ENCODE assay signal across 8 mouse cellular contexts in the genomic region with DNA sequence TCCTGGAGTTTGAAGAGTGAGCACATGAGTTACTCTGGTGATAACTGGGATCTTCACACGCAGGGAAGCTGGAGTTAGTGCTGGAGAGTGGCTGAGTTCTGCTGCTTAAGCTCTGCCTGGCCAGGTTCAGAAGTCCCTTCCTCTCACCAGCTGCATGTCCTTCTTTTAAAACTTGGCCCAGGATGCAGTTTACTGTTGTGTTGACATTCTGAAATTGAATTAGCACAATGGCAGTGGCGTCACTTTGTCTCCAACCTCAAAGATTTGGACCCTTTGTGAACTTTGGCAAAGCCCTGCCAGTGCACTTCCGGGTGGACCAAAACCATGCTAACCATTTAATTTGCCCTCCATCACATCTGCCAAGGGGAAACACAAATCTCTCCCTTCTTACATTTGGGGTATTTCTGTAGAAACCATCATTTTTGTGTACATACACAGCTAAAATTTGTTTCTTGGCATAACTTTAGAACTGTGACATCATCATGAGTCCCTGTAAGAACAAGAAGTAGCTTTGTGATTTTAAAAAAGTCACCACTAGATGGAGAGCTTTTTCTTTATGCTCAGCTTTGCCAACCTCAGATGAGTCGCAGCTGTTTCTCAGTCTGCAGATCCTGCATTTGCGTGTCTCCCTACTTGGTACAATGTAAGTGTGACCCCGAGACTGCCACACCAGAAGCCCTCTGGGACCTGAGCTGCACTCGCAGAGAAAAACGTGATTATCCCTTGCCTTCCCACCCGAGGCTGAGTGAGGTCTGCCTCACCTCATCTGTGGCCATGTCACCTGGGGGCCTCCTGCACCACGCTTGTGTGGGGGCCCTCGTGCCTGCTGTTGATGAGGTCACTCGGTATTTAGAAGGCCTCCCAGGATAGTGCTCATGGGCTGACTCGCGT. TPM values are rescaled to one million over a fixed set of nuclear protein-coding genes. Genes with fewer than 3 reads are reported as not detected.
DNase-seq lines count a peak whose midpoint lies in the region; ATAC-seq and TF ChIP-seq lines count a peak whose summit lies in the region.
"Had no signal": no experiment of that assay in that cellular context is flagged by ENCODE, and none has a peak within 500 bp of the region (broad histone marks: within the 10 kb centered on the region; RNA-seq: fewer than 3 reads in every experiment).

No protein-coding gene starts in this region.

- no peak overlapping the region for H3K4me2 ChIP-seq in liver, embryonic 14.5 days (ENCODE audit: low read depth)
- H3K4me2 ChIP-seq: limb, embryonic 12.5 days had no signal

- 63% methylated on average over 14 of the region's 14 CpGs for WGBS in liver, embryonic 14.5 days (ENCODE audit: insufficient replicate concordance)

- peak; percentile 44; the same call in 1 of the 2 replicates for TF ChIP-seq CTCF in liver, embryonic 14.5 days (IDR thresholded peaks at IDR 0.05; ENCODE audit: low read depth)

- intact Hi-C loops in heart, postnatal 36 days (cut with DNase I) = loop anchor here (1.0 to 5.0 kb wide), 3 partner anchors 51 to 597 kb away; no protein-coding TSS in a partner anchor

- DNase-seq in thymus, postnatal 0 days (ENCODE audit: low spot score) = peak; percentile 74
- no peak for DNase-seq in thymus, postnatal 36 days
- peak; percentile 21 for DNase-seq in c-Kit-positive CD71-positive TER-119-positive erythroid progenitor cells, embryonic 14.5 days (ENCODE audit: low spot score)
- DNase-seq in heart, postnatal 36 days = peak; percentile 38 to 41
- DNase-seq in liver, embryonic 14.5 days (ENCODE audit: low read depth in 3 of 3, low spot score in 3 of 3) = no peak
- DNase-seq in skeletal muscle tissue, adult 2 months (ENCODE audit: low read depth, low spot score) = peak; percentile 69
- no peak for DNase-seq in cerebellum, adult 8-10 months

- no peak overlapping the region for H3K9ac ChIP-seq in liver, embryonic 14.5 days (replicated peaks)
- H3K9ac ChIP-seq: limb, embryonic 12.5 days had no signal

- no peaks in the 10 kb centered on the region for H3K27me3 ChIP-seq in liver, embryonic 14.5 days (ENCODE audit: control insufficient read depth, insufficient read depth, low read length)
- H3K27me3 ChIP-seq: limb, embryonic 12.5 days had no signal

- H3K27ac ChIP-seq in liver, embryonic 14.5 days = no peak overlapping the region
- H3K27ac ChIP-seq: limb, embryonic 12.5 days had no signal

- ATAC-seq in liver, embryonic 14.5 days (ENCODE audit: insufficient read depth) = no peak

- H3K4me1 ChIP-seq in liver, embryonic 14.5 days (replicated peaks; ENCODE audit: control insufficient read depth in 2 of 2, insufficient read depth in 2 of 2, low read length in 1 of 2) = no peaks in the 10 kb centered on the region

- no peaks in the 10 kb centered on the region for H3K9me3 ChIP-seq in liver, embryonic 14.5 days (ENCODE audit: control insufficient read depth, low read length)
- H3K9me3 ChIP-seq: limb, embryonic 12.5 days had no signal

- no peak for TF ChIP-seq EP300 in liver, embryonic 14.5 days (IDR thresholded peaks at IDR 0.05; ENCODE audit: low read depth)

- H3K36me3 ChIP-seq in liver, embryonic 14.5 days (replicated peaks; ENCODE audit: control insufficient read depth, insufficient read depth, low read depth) = peaks cover 40% of the 10 kb centered on the region

- no peak overlapping the region for H3K4me3 ChIP-seq in liver, embryonic 14.5 days (ENCODE audit: insufficient read depth in 1 of 2, low read depth in 2 of 2, low read length in 2 of 2)
- H3K4me3 ChIP-seq: limb, embryonic 12.5 days had no signal

RNA-seq across cellular contexts. Expression of gene Prkar1a, which starts 21.1 kb away (rescaled TPM):
- polyA plus RNA-seq in thymus, postnatal 0 days (2015; fragmentation: Nextera tagmentation; extraction: Ambion mirVana) = 353 and 361 TPM in 2 replicates
- 100 to 1,000 TPM; 309 to 323 TPM for total RNA-seq in heart, postnatal 36 days (2021)
- polyA plus RNA-seq in liver, embryonic 14.5 days (2012; rRNA removed) = 30.1 and 43.9 TPM in 2 replicates
- polyA plus RNA-seq in liver, embryonic 14.5 days (2014; fragmentation: Nextera tagmentation; extraction: Ambion mirVana) = 115 and 128 TPM in 2 replicates

RNA-seq across cellular contexts. Expression of gene Fam20a, which starts 51.8 kb away (rescaled TPM):
- 1.8 and 2.3 TPM in 2 replicates for polyA plus RNA-seq in thymus, postnatal 0 days (2015; fragmentation: Nextera tagmentation; extraction: Ambion mirVana)
- total RNA-seq in heart, postnatal 36 days (2021) = 1 to 10 TPM; 4.6 to 5.8 TPM
- polyA plus RNA-seq in liver, embryonic 14.5 days (2012; rRNA removed) = 3.0 and 3.4 TPM in 2 replicates
- 3.8 and 4.1 TPM in 2 replicates for polyA plus RNA-seq in liver, embryonic 14.5 days (2014; fragmentation: Nextera tagmentation; extraction: Ambion mirVana)

RNA-seq across cellular contexts. Expression of gene Wipi1, which starts 58.5 kb away (rescaled TPM):
- polyA plus RNA-seq in thymus, postnatal 0 days (2015; fragmentation: Nextera tagmentation; extraction: Ambion mirVana) = 12.3 and 14.4 TPM in 2 replicates
- 100 to 1,000 TPM; 116 TPM for total RNA-seq in heart, postnatal 36 days (2021)
- 8.3 and 11.9 TPM in 2 replicates for polyA plus RNA-seq in liver, embryonic 14.5 days (2012; rRNA removed)
- 9.0 and 13.4 TPM in 2 replicates for polyA plus RNA-seq in liver, embryonic 14.5 days (2014; fragmentation: Nextera tagmentation; extraction: Ambion mirVana)

Comparison
In these comparisons a context has a peak if more than half of its experiments do, and no peak if none do; other contexts are left out.
1. DNase-seq: peak in thymus, postnatal 0 days (single experiment), c-Kit-positive CD71-positive TER-119-positive erythroid progenitor cells, embryonic 14.5 days (single experiment), heart, postnatal 36 days (2 of 2) and skeletal muscle tissue, adult 2 months (single experiment); none in thymus, postnatal 36 days (0 of 2), liver, embryonic 14.5 days (0 of 3) and cerebellum, adult 8-10 months (single experiment).